Mouse (Mus musculus) heart, postnatal 0 days (tissue): ENCODE measurements around the gene Myo10. TPM values are rescaled to one million over a fixed set of nuclear protein-coding genes. Genes with fewer than 3 reads are reported as not detected.

Experiments used
- ATAC-seq: fragments of 200-750 bp; cut with Nextera tagmentation; 2 replicates; pipeline ENCODE4 v1.8.0; 2017; ENCODE audit warnings: low read depth, moderate number of reproducible peaks, moderate library complexity; ENCODE audit not compliant: insufficient read depth
- DNase-seq: peaks from one replicate; pipeline ENCODE4 v3.0.0-alpha.2; 2016; ENCODE audit warnings: low spot score
- H3K27ac ChIP-seq: fragments of 300-500 bp; sonication (generic); 2 replicates; pipeline ENCODE4 v1.5.1; 2014; ENCODE audit warnings: low read depth, mild to moderate bottlenecking
- H3K27me3 ChIP-seq: fragments of 300-500 bp; sonication (generic); 2 replicates; pipeline ENCODE4 v1.6.1; 2014; ENCODE audit warnings: low read length, mixed read lengths; ENCODE audit not compliant: control insufficient read depth, insufficient read depth
- H3K36me3 ChIP-seq: fragments of 300-500 bp; sonication (generic); replicated peaks from 2 replicates; pipeline ENCODE4 v1.6.1; 2014; ENCODE audit warnings: low read length, mixed read lengths; ENCODE audit not compliant: control insufficient read depth, insufficient read depth
- H3K4me1 ChIP-seq: fragments of 300-500 bp; sonication (generic); 2 replicates; pipeline ENCODE4 v1.6.1; 2014; ENCODE audit warnings: antibody characterized with exemption; ENCODE audit not compliant: control insufficient read depth, insufficient read depth
- H3K4me2 ChIP-seq: fragments of 300-500 bp; sonication (generic); 2 replicates; pipeline ENCODE4 v1.6.1; 2014; ENCODE audit warnings: low read depth, mild to moderate bottlenecking, low read length, moderate library complexity
- H3K4me3 ChIP-seq: fragments of 300-500 bp; sonication (generic); 2 replicates; pipeline ENCODE4 v1.5.1; 2014; ENCODE audit warnings: low read depth, low read length
- H3K9ac ChIP-seq: fragments of 300-500 bp; sonication (generic); replicated peaks from 2 replicates; pipeline ENCODE4 v1.6.1; 2014; ENCODE audit warnings: low read depth, low read length, mixed read lengths
- H3K9me3 ChIP-seq: fragments of 300-500 bp; sonication (generic); replicated peaks from 2 replicates; pipeline ENCODE4 v1.6.1; 2016; ENCODE audit warnings: low read length; ENCODE audit not compliant: control insufficient read depth
- CTCF ChIP-seq: IDR thresholded peaks from 2 replicates; pipeline ENCODE4 v1.5.1; 2016; ENCODE audit warnings: antibody characterized with exemption, control low read depth, low read depth
- EP300 ChIP-seq: IDR thresholded peaks from 2 replicates; pipeline ENCODE4 v1.6.1; 2016; ENCODE audit warnings: antibody characterized with exemption, low read depth
- WGBS: fragments of 180-500 bp; shearing (Covaris S2); extraction: QIAGEN DNeasy Blood & Tissue Kit; methylation state at CpG from one replicate; pipeline ENCODE4 v1.1.7; 2014; 5-methylcytosine and 5-hydroxymethylcytosine counted together
- polyA plus RNA-seq: library from polyadenylated mRNA; unstranded; fragments of >200 nt; fragmentation: Nextera tagmentation; extraction: Ambion mirVana; gene quantifications from 2 replicates; pipeline ENCODE4 v1.2.1, GENCODE M21; 2015
- total RNA-seq: library from RNA; depleted of rRNA; stranded (reverse); fragments of >200 nt; gene quantifications from 2 replicates; pipeline ENCODE4 v1.2.3, GENCODE M21; 2014; ENCODE audit warnings: low replicate concordance

The Myo10 gene
- total and polyA plus RNA-seq, 2 experiments from 2014 or later, result 6.2 to 7.6 TPM

DNA sequence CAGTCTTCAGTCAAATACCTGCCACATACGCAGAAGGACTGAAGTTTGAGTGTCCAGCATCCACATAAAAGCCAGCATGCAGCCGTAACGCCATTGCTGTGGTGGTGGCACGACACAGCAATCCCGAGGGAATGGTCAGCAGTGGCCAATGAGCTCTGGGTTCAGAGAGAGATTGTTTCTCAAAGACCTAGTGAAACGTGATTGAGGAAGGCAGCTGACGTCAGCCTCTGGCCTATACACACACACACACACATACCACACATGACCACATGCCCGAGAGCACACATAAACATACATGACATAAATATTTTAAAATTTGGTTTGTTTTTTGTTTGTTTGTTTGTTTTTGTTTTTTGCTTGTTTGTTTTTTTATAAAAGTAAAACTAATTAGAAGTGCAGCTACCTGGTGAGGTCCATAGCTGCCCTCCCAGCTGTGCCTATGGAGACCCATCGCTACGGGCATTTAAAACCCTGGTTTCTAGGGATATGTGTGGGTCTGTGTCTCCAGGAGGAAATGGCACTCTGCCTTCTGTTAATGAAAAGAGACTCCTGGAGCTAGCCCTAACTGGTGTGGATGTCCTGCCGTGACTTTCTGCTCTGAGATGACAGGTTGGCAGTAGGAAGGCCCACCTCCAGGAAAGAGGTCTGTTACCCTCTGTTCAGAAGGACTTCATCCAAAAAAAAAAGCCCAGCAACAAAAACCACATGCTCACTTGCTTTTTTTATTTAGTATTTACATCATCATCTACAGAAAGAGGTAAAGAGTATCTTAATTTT lies 82.7 kb downstream of the Myo10 start:
- H3K36me3 ChIP-seq, result 0 out of 2 replicates have a peak, but pooled peaks cover 11% of the 10 kb centered on the region

DNA sequence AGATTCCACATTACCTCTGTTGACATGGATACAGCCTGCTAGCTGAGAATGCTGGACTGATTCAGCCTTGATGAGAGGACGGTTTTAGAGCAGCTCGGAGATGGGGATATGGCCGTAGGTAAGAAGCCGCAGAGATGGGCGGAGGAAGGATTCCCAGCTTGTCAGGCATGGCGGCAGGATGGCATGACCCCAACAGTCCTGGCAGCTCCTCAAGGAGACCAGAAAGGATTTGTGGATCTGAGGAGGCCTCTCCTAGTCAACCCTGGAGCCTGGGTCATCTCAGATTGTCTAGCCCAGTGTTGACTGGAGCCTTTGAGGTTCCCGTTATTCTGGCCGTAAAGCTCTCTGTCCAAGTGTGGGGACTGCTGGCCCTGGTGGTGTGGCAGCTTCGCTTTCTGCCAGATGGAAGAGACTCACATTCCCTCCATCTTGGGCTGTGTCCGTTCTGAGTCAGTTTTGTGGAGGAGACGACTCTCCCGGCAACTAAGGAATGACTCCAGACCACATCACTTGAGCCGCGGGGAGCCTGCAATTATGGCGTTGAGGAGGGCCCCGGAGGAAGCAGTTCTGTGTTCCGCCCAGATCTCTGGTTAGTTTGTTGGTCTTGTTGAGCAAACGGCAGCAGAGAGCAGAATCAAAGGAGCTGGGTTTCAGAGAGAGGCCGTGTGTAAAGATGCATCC lies 84.7 kb downstream of the Myo10 start:
- H3K27ac ChIP-seq, result no peak overlapping the region
- H3K36me3 ChIP-seq, result 0 out of 2 replicates have a peak, but pooled peaks cover 11% of the 10 kb centered on the region
- no peak for DNase-seq
- peaks cover 4% of the 10 kb centered on the region for H3K9me3 ChIP-seq
- ATAC-seq, result no peak
- no peak overlapping the region for H3K4me2 ChIP-seq
- WGBS, result 85% methylated on average over 19 of the region's 19 CpGs
- no peaks in the 10 kb centered on the region for H3K4me1 ChIP-seq
- no peak overlapping the region for H3K9ac ChIP-seq
- H3K4me3 ChIP-seq, result no peak overlapping the region
- no peaks in the 10 kb centered on the region for H3K27me3 ChIP-seq
- TF ChIP-seq CTCF (no peak), EP300 (no peak)

More for the DNA sequence above, 82.7 kb downstream of the Myo10 start:
- WGBS, result 76% methylated on average over 11 of the region's 11 CpGs
- no peaks in the 10 kb centered on the region for H3K4me1 ChIP-seq
- no peak overlapping the region for H3K4me3 ChIP-seq
- no peak overlapping the region for H3K27ac ChIP-seq
- no peak overlapping the region for H3K9ac ChIP-seq
- H3K9me3 ChIP-seq, result peaks cover 4% of the 10 kb centered on the region
- no peak for DNase-seq
- no peak overlapping the region for H3K4me2 ChIP-seq
- H3K27me3 ChIP-seq, result no peaks in the 10 kb centered on the region
- ATAC-seq, result no peak
- TF ChIP-seq CTCF (no peak), EP300 (no peak)

DNA sequence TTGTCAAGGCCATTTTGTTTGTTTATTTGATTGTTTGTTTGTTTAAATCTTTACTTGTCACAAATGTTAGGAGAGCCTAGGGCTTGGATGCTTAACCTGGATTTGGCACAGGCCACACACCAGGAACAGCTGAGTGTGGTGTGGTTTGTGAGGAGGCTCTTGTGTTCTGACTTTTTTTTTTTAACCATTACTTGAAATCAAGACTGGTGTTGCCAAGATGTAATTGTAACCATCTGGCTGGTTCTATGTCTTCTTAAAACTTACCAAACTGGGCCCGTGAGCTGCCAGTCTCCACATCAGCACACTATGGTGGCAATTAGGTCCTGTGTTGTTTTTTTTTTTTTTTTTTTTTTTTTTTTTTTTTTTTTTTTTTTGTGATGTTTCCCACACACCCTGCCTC lies 85.6 kb downstream of the Myo10 start:
- 76% methylated on average over 1 of the region's 1 CpGs for WGBS
- Histone ChIP-seq H3K9me3 (no peaks in the 10 kb centered on the region), H3K4me1 (no peaks in the 10 kb centered on the region)

DNA sequence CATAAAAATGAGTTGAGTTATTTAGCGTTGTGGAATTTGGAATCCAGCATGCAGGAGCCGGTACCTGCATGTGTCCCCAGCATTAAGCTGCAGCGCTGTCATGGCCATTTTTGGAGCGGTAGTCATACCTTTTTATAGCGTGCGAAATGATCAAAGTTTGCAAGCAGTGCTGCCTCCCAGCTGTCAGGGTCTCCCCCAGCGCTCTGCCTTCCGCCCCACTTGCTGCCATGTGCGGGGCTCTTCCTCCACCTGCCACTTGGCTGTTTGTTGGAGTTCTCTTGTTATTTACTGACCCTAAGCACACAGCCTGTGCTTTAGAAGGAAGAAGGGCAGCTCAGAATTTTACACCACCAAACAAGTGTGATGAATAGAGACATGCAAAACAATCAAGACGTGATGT lies 88.6 kb downstream of the Myo10 start:
- DNase-seq (no peak), ATAC-seq (no peak)
- H3K4me1 ChIP-seq, result no peaks in the 10 kb centered on the region
- H3K27ac ChIP-seq, result no peak overlapping the region
- no peaks in the 10 kb centered on the region for H3K36me3 ChIP-seq
- no peak overlapping the region for H3K9ac ChIP-seq
- H3K9me3 ChIP-seq, result no peaks in the 10 kb centered on the region
- WGBS, result 79% methylated on average over 10 of the region's 10 CpGs
- no peak overlapping the region for H3K4me3 ChIP-seq
- H3K27me3 ChIP-seq, result no peaks in the 10 kb centered on the region
- H3K4me2 ChIP-seq, result no peak overlapping the region
- TF ChIP-seq EP300, result no peak
- no peak for TF ChIP-seq CTCF

More for the DNA sequence above, 85.6 kb downstream of the Myo10 start:
- no peak for TF ChIP-seq EP300
- no peak for TF ChIP-seq CTCF
- Histone ChIP-seq H3K27ac (no peak overlapping the region), H3K9ac (no peak overlapping the region), H3K4me2 (no peak overlapping the region), H3K4me3 (no peak overlapping the region), H3K27me3 (no peaks in the 10 kb centered on the region), H3K36me3 (0 out of 2 replicates have a peak, but pooled peaks cover 5% of the 10 kb centered on the region)
- no peak for ATAC-seq
- DNase-seq, result no peak

DNA sequence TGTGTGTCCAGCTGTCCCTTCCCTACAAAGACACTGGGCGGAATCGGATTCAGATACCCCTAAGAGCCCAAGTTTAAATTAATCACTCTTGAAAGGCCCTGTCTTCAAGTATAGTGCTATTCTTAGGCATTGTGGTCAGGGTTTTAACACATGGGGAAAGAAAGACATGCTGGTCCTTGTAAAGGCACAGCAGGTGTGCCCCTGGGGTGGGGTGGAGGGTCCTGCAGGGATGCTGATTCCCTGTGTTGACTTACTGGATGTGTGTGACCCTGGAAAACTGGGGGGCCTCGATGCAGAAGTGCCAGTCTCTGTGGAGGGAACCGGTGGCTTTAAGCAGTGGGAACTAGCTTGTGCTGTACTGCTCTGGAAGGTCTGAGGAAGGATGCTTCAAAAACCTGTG lies 90.6 kb downstream of the Myo10 start:
- H3K4me1 ChIP-seq, result no peaks in the 10 kb centered on the region
- no peak overlapping the region for H3K27ac ChIP-seq
- 51% methylated on average over 4 of the region's 4 CpGs for WGBS
- DNase-seq (no peak), ATAC-seq (no peak)
- H3K4me2 ChIP-seq, result no peak overlapping the region
- H3K9ac ChIP-seq, result no peak overlapping the region
- H3K9me3 ChIP-seq, result no peaks in the 10 kb centered on the region
- TF ChIP-seq CTCF, result no peak
- no peak for TF ChIP-seq EP300
- H3K27me3 ChIP-seq, result no peaks in the 10 kb centered on the region
- H3K36me3 ChIP-seq, result no peaks in the 10 kb centered on the region
- no peak overlapping the region for H3K4me3 ChIP-seq
